Mouse (Mus musculus) forebrain, embryonic 14.5 days (tissue): ENCODE measurements at regions not wholly inside any gene's neighbourhood (a gene's known extent, or its start where the extent isn't known, plus 50 kb on each side); places are given as distances from the start of the nearest gene placed in this dataset.

ENCODE experiments used
- ATAC-seq: fragments of 200-750 bp; cut with Nextera tagmentation; 2 replicates; pipeline ENCODE4 v1.8.0; 2017; ENCODE audit warnings: mild to moderate bottlenecking, moderate library complexity
- DNase-seq: peaks from one replicate; pipeline ENCODE4 v3.0.0-alpha.2; 2015; ENCODE audit warnings: low spot score
- H3K27ac ChIP-seq: fragments of 300-500 bp; sonication (generic); 2 replicates; pipeline ENCODE4 v1.5.1; 2014; ENCODE audit warnings: low read depth, mild to moderate bottlenecking, control low read depth, low read length, moderate library complexity
- H3K27me3 ChIP-seq: fragments of 300-500 bp; sonication (generic); replicated peaks from 2 replicates; pipeline ENCODE4 v1.6.1; 2014; ENCODE audit warnings: low read length, control low read depth, mixed read lengths; ENCODE audit not compliant: control insufficient read depth, insufficient read depth
- H3K36me3 ChIP-seq: fragments of 300-500 bp; sonication (generic); 2 replicates; pipeline ENCODE4 v1.6.1; 2014; ENCODE audit warnings: low read length, control low read depth; ENCODE audit not compliant: control insufficient read depth, insufficient read depth
- H3K4me1 ChIP-seq: fragments of 300-500 bp; sonication (generic); 2 replicates; pipeline ENCODE4 v1.6.1; 2014; ENCODE audit warnings: antibody characterized with exemption, low read length, control low read depth; ENCODE audit not compliant: control insufficient read depth, insufficient read depth
- H3K4me2 ChIP-seq: fragments of 300-500 bp; sonication (generic); 2 replicates; pipeline ENCODE4 v1.6.1; 2014; ENCODE audit warnings: mild to moderate bottlenecking, control low read depth, low read length
- H3K4me3 ChIP-seq: fragments of 300-500 bp; sonication (generic); 2 replicates; pipeline ENCODE4 v1.5.1; 2014; ENCODE audit warnings: low read depth, low read length, control low read depth
- H3K9ac ChIP-seq: fragments of 300-500 bp; sonication (generic); 2 replicates; pipeline ENCODE4 v1.6.1; 2014; ENCODE audit warnings: mild to moderate bottlenecking, low read length, control low read depth, moderate library complexity
- H3K9me3 ChIP-seq: fragments of 300-500 bp; sonication (generic); replicated peaks from 2 replicates; pipeline ENCODE4 v1.6.1; 2016; ENCODE audit warnings: low read length, control low read depth, mixed read lengths; ENCODE audit not compliant: control insufficient read depth
- WGBS: fragments of 180-500 bp; shearing (Covaris S2); extraction: QIAGEN DNeasy Blood & Tissue Kit; methylation state at CpG from one replicate; pipeline ENCODE4 v1.1.7; 2014; 5-methylcytosine and 5-hydroxymethylcytosine counted together

DNA sequence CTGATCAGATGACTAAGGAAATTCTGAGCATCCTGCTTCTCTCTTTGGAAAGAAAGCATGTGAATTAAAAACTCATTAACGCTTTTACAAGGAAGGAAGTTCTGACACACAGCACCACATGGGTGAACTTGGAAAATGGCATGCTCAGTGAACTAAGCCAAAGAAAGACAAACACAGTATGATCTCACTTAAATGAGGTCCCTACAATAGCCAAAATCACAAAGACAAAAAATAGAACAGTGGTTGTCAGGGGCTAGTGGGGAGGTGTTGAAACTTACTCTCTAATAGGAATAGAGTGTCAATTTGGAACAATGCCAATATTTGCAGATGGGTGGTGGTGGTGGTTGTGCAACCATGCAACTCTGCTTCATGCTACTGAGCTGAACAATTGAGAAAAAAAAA, 172.7 kb upstream of the Prkcq start:
- Histone ChIP-seq H3K36me3 (no peaks in the 10 kb centered on the region), H3K4me3 (no peak overlapping the region), H3K27ac (no peak overlapping the region), H3K4me1 (peaks cover 3% of the 10 kb centered on the region; the same call in 1 of the 2 replicates), H3K27me3 (no peaks in the 10 kb centered on the region), H3K4me2 (no peak overlapping the region), H3K9ac (no peak overlapping the region), H3K9me3 (no peaks in the 10 kb centered on the region)
- ATAC-seq, result peak; percentile 55; the same call in 1 of the 2 replicates
- 25% methylated on average over 1 of the region's 1 CpGs for WGBS
- DNase-seq, result peak; percentile 48

DNA sequence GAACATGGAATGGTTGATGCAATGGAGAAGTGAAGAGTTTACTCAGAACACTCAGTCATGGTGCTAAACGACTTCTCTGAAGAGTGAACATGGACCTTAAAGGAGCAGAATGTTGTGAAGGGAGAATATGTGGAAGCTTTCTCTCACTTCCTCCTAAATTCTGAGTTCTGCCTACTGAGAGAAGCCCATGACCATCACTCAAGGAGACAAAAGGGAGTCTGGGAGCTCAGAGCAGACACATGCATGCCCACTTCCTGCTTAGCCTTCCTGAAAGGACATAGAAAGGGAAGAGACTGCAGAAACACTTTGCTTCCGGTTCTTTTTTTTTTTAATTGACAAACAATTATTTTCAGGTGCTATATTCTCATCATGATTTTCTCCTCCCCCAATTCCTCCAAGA, 166.1 kb upstream of the Prkcq start:
- WGBS, result 87% methylated on average over 2 of the region's 2 CpGs

DNA sequence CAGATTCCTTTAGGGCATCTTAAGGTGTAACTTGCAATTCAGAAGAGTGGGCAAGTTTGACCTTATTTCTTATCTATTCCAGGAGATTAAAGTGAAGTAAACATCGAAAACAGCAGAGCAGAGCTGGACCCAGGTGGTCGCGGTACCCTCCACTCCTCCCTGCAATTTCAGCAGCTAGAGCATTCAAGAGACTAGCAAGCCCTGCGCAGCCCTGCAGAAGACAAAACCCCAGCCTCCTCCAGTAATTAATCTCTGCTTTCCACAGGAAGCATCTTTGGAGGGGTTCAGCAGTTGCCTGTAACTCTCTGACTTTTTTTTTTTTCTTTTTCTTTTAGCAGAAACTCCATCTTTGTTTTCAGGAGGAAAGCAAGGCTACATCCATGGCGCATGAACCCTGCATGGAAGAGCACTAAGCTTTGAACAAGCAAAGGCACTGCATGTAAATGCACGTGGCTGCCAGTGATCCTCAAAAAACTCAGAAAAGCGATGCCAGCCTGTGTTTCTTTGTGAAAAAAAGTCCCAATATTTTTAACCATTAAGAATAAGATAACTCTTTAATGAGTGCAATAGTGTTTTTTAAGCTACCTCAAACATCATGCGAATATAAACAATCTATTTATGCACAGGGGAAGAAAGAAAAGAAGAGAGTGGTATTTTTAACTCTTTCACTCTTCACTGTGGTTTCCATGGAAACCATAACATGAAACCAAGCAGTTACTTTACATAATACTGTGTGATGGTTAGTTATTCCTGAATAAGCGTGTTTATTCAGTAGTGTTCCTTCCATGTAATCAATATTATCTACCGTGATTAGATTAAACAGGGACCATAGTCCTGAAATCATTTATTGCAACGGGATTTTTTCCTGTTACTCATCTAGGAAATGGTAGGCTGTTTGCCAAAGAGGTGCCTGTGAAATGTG, 160.6 kb upstream of the Prkcq start:
- H3K27me3 ChIP-seq, result no peaks in the 10 kb centered on the region
- DNase-seq (peak; percentile 30), ATAC-seq (peak; percentile 46; the same call in 1 of the 2 replicates)
- no peaks in the 10 kb centered on the region for H3K9me3 ChIP-seq
- H3K4me2 ChIP-seq, result no peak overlapping the region
- H3K4me1 ChIP-seq, result peaks cover 4% of the 10 kb centered on the region; the same call in 1 of the 2 replicates
- H3K9ac ChIP-seq, result no peak overlapping the region
- H3K4me3 ChIP-seq, result no peak overlapping the region
- no peak overlapping the region for H3K27ac ChIP-seq
- H3K36me3 ChIP-seq, result no peaks in the 10 kb centered on the region
- 40% methylated on average over 11 of the region's 11 CpGs for WGBS

More for the DNA sequence above, 166.1 kb upstream of the Prkcq start:
- Histone ChIP-seq H3K4me3 (no peak overlapping the region), H3K4me1 (no peaks in the 10 kb centered on the region), H3K9ac (no peak overlapping the region), H3K27ac (no peak overlapping the region), H3K27me3 (no peaks in the 10 kb centered on the region), H3K4me2 (no peak overlapping the region), H3K9me3 (no peaks in the 10 kb centered on the region), H3K36me3 (no peaks in the 10 kb centered on the region)
- ATAC-seq, result no peak
- no peak for DNase-seq

DNA sequence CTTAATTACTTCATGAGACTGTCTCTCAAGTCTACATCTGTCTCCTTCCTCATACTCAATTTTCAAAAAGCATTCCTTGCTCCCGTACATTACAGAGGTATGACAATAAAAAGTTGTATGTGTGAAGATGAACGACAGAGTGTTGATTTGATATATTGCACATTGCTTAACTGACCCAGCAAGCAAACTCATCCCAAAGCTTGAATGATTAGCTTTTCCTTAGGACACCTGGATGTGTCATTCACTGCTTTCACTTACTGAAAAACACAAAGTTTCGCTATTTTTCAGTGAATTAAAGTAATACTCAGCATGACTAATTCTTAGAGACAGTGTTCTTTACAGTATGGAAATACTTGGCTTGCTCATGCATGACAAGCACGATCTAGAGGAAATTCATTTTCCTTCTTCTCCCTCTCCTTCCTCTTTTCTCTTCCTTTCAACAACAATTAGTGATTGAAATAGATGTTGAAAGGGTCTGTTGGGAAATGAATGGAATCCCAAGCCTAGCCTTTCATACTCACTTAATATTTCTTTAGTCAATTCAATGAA, 159.5 kb upstream of the Prkcq start:
- WGBS, result 88% methylated on average over 4 of the region's 4 CpGs
- Histone ChIP-seq H3K27me3 (no peaks in the 10 kb centered on the region), H3K9ac (no peak overlapping the region), H3K4me1 (peaks cover 4% of the 10 kb centered on the region; the same call in 1 of the 2 replicates), H3K4me2 (no peak overlapping the region), H3K27ac (no peak overlapping the region), H3K36me3 (no peaks in the 10 kb centered on the region), H3K4me3 (no peak overlapping the region), H3K9me3 (no peaks in the 10 kb centered on the region)
- ATAC-seq (no peak), DNase-seq (no peak)

DNA sequence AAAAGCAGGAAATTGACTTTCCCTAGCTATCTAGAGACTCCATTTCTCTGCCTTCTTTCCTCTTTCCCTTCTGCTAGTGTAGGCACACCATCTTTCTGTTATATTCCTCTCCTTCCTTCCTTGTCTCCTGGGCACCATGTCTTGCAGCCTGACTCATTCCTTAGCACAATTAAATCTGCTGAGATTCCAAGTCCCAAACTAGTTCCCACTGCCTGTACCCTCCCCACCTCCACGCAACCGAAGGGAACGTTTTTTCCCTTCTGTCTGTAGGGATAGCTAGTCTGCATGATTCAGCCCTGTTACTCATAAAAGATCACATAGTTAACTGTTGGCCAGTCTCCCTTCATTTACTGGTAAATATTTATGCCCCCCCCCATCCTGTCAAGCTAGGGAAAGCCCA, 158.8 kb upstream of the Prkcq start:
- H3K27ac ChIP-seq, result no peak overlapping the region
- ATAC-seq, result no peak
- H3K36me3 ChIP-seq, result no peaks in the 10 kb centered on the region
- H3K4me1 ChIP-seq, result peaks cover 4% of the 10 kb centered on the region; the same call in 1 of the 2 replicates
- H3K4me3 ChIP-seq, result no peak overlapping the region
- no peak overlapping the region for H3K9ac ChIP-seq
- H3K27me3 ChIP-seq, result no peaks in the 10 kb centered on the region
- 91% methylated on average over 3 of the region's 3 CpGs for WGBS
- H3K9me3 ChIP-seq, result no peaks in the 10 kb centered on the region
- no peak for DNase-seq
- no peak overlapping the region for H3K4me2 ChIP-seq

DNA sequence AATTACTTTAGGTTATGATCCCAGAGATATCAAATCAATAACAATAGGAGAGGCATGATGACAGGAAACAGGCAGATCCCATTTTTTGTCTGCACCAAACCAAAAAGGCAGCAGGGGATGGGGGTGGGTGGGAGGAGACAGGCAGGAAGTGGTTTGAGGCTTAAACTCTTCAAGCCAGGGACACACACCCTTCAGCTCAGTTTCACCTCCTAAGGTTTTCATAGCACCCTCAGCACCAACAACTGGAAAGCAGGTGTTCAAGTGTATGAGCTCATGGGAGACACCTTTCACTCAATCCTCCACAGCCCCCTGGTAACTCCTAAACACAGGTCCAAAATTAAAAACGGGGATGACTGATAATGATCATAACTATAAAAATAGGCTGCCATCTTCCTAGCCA, 155.5 kb upstream of the Prkcq start:
- Histone ChIP-seq H3K27me3 (no peaks in the 10 kb centered on the region), H3K9ac (no peak overlapping the region), H3K27ac (no peak overlapping the region), H3K4me1 (no peaks in the 10 kb centered on the region), H3K4me3 (no peak overlapping the region), H3K36me3 (no peaks in the 10 kb centered on the region), H3K9me3 (no peaks in the 10 kb centered on the region), H3K4me2 (no peak overlapping the region)
- 89% methylated on average over 1 of the region's 1 CpGs for WGBS
- DNase-seq (no peak), ATAC-seq (no peak)

DNA sequence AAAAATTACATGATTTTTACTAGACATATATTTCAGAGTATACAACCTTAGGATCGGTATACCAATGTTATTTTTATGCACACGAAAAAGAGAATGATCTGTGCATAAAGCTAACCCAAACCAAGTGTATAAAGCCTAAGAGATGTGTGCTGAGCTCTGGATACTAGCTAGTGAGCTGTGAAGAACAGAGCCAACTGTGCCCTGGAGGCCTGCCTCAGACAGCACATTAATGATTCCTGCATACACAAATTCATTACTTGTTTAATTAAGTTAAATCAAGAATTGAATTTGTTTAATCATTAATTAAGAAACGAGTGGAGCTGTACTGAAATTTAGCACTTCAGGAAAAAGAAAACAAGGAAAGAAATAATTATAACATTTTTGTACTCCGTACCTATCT, 139.0 kb upstream of the Prkcq start:
- ATAC-seq (no peak), DNase-seq (no peak)
- H3K4me1 ChIP-seq, result peaks cover 6% of the 10 kb centered on the region; the same call in 1 of the 2 replicates
- H3K4me3 ChIP-seq, result no peak overlapping the region
- H3K36me3 ChIP-seq, result no peaks in the 10 kb centered on the region
- no peak overlapping the region for H3K27ac ChIP-seq
- no peak overlapping the region for H3K4me2 ChIP-seq
- no peaks in the 10 kb centered on the region for H3K9me3 ChIP-seq
- WGBS, result 65% methylated on average over 4 of the region's 4 CpGs
- H3K9ac ChIP-seq, result no peak overlapping the region
- H3K27me3 ChIP-seq, result no peaks in the 10 kb centered on the region

DNA sequence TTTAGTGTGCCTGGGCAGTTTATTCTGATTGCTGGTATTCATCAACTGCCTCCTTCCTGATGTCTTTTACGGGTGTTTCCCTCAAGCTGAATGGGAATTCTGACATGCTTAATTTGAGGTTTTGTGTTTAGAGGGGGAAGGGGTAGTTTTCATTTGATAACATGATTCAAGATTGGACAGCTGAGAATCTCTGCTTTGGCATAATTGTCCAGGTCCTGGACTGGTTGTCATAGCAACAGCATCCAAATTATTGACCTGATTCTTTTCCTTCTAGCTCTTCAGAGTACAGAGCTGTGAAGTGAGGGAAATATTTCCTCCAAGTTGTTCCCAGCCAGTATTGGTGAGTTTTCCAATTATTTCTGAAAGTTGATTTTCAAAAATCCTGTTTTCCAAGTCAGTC, 137.7 kb upstream of the Prkcq start:
- H3K27ac ChIP-seq, result no peak overlapping the region
- H3K4me1 ChIP-seq, result peaks cover 6% of the 10 kb centered on the region; the same call in 1 of the 2 replicates
- no peak overlapping the region for H3K4me2 ChIP-seq
- DNase-seq (peak; percentile 70), ATAC-seq (peak; percentile 81)
- H3K9me3 ChIP-seq, result no peaks in the 10 kb centered on the region
- H3K36me3 ChIP-seq, result no peaks in the 10 kb centered on the region
- H3K9ac ChIP-seq, result no peak overlapping the region
- no peak overlapping the region for H3K4me3 ChIP-seq
- H3K27me3 ChIP-seq, result no peaks in the 10 kb centered on the region
- WGBS, result 7% methylated on average over 1 of the region's 1 CpGs

DNA sequence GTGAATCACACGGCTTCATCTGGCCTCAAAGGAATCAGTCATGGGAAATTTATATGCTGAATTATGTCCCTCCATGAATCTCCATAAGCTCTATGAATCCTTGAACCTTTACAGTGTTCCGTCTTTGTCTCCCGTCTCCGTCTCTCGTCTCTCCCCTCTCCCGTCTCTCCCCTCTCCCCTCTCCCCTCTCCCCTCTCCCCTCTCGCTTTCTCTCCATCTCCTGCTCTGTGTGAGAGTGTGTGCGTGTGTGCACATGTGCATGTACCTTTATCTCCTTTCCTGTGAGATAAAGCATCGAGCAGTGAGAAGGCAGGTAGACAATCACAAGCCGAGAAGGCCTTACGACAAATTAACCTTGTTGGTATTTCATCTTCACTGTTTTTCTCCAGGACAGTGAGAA, 134.6 kb upstream of the Prkcq start:
- WGBS, result 64% methylated on average over 11 of the region's 11 CpGs
- H3K9ac ChIP-seq, result no peak overlapping the region
- H3K27me3 ChIP-seq, result no peaks in the 10 kb centered on the region
- peaks cover 6% of the 10 kb centered on the region; the same call in 1 of the 2 replicates for H3K4me1 ChIP-seq
- no peak overlapping the region for H3K4me2 ChIP-seq
- ATAC-seq, result no peak
- no peaks in the 10 kb centered on the region for H3K36me3 ChIP-seq
- H3K9me3 ChIP-seq, result no peaks in the 10 kb centered on the region
- H3K27ac ChIP-seq, result no peak overlapping the region
- no peak overlapping the region for H3K4me3 ChIP-seq
- DNase-seq, result no peak
